Mouse (Mus musculus): ENCODE data around the gene Smpd4.
A peak's percentile ranks its signal among the peaks of the same experiment; 100 is the strongest.

GRCm38 (mm10) chr16:17638036-17638628, 19.0 kb downstream of the Smpd4 start:
- TF ChIP-seq CTCF (IDR thresholded peaks at IDR 0.05; ENCODE audit: low read depth) (no peak), EP300 (IDR thresholded peaks at IDR 0.05; ENCODE audit: low read depth) (peak; percentile 94)
